Mouse (Mus musculus): ENCODE results near the gene Il10ra.

DNA sequence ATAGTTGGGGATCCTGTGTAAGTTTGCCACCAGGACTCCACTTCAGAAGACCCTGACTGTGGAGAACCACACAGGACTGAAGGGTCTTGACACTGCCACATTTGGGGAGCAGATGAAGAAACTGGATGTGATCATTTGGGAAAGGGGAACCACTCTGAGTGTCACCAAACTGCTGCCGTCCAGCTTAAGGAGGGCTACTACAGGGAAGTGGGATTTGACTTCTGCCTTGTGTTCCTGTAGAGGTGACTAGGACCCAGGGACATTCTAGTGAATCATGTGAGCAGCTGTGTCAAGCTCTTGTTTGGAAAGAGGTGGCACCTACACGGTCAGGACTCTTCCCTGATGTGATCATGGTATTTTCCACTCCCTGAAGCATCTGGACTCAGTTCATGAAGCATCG, 45.0 kb upstream of the Il10ra start:
- no peak for TF ChIP-seq CTCF (IDR thresholded peaks at IDR 0.05; ENCODE audit: low read depth, low read length)
- no peak for TF ChIP-seq POLR2A (IDR thresholded peaks at IDR 0.05; ENCODE audit: borderline replicate concordance, low read depth, low read length)
